Mouse (Mus musculus): ENCODE results near the gene Hoxd13.

The Hoxd13 gene

DNA sequence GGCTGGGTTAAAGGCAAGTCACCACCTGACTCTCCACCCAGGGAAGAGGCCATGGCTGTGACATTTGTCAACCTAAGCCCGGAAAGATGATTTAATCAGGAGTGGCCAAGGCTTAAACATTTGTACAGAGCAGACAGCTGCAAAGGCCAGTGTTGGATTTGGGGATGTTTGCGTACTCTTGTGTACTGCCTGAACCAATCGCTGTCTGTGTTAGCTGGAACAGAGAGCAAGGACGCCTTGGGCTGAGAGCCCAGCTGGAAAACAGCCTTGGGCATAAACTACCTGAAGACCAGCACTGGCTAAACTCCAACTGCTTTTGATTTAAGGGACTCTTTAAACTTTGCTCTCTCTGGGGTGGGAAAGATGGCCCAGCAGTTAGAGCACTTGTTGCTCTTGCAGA lies 40.6 kb downstream of the Hoxd13 start:
- DNase-seq (ENCODE audit: low read depth), result peak; percentile 33

GRCm38 (mm10) chr2:74709465-74710419 lies 41.6 kb downstream of the Hoxd13 start:
- no peak for DNase-seq (ENCODE audit: low read depth)

- peak; percentile 79 for DNase-seq (ENCODE audit: low read depth)
Measured at GRCm38 (mm10) chr2:74710929-74711543, 42.9 kb downstream of the Hoxd13 start.

GRCm38 (mm10) chr2:74711721-74712621 lies 43.9 kb downstream of the Hoxd13 start, which contains the start of the genes Hoxd3 and Hoxd4:
Gene Hoxd3, plus strand, starts transcription at chr2:74711927.
Gene Hoxd4, plus strand, starts transcription at chr2:74711929.
- DNase-seq (ENCODE audit: low read depth), result peak; percentile 76

- peak; percentile 28 for DNase-seq (ENCODE audit: low read depth)
Measured at GRCm38 (mm10) chr2:74713239-74714150, 45.4 kb downstream of the Hoxd13 start.

GRCm38 (mm10) chr2:74714156-74714789 lies 46.2 kb downstream of the Hoxd13 start:
- peak; percentile 40 for DNase-seq (ENCODE audit: low read depth)

DNA sequence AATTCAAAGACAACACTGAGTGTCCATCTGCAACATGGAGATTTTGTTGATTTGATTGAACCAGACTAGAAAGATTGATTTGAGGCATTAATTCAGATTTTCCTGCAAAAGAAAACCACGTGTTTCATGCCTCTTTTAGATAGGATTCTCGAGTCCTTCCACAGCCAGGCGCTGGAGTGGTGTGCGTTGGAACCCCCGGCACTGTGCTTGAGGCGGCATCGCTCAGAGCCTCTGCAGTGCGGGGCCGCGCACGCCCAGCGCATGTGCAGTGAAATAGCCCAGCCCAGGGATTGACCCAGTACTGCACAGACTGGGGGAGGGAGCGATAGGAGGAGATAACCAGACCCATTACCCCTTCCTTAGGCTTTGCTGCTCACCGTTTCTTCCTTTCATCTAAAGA lies 46.8 kb downstream of the Hoxd13 start:
- peak; percentile 82 for DNase-seq (ENCODE audit: low read depth)

GRCm38 (mm10) chr2:74715504-74716241 lies 47.6 kb downstream of the Hoxd13 start:
- DNase-seq (ENCODE audit: low read depth), result peak; percentile 98

- DNase-seq (ENCODE audit: low read depth), result no peak
Measured at GRCm38 (mm10) chr2:74720384-74720783, 52.3 kb downstream of the Hoxd13 start.

- DNase-seq (ENCODE audit: low read depth), result no peak
Measured at GRCm38 (mm10) chr2:74720955-74721491, 52.9 kb downstream of the Hoxd13 start.

Measured in NIH3T3 (cell line).